Mouse (Mus musculus) myocyte (in vitro differentiated cells): Measurements from ENCODE around the gene Onecut1.

Experiments
- CEBPB ChIP-seq: IDR thresholded peaks from 2 replicates; pipeline ENCODE4 v1.6.1; 2011; ENCODE audit warnings: mild to moderate bottlenecking, moderate library complexity; ENCODE audit not compliant: poor library complexity, insufficient read depth, severe bottlenecking
- MAX ChIP-seq: IDR thresholded peaks from one replicate; pipeline ENCODE4 v1.6.1; 2011; ENCODE audit warnings: low read depth, mild to moderate bottlenecking, control low read depth
- MYOD1 ChIP-seq, 3 experiments: IDR thresholded peaks; one replicate each; pipeline ENCODE4 v1.6.1; 2011; ENCODE audit warnings: control low read depth in 2 of 3, low read depth in 2 of 3, mild to moderate bottlenecking in 2 of 3, moderate library complexity in 1 of 3; ENCODE audit not compliant: insufficient read length in 2 of 3, control insufficient read depth in 1 of 3
- MYOG ChIP-seq, 3 experiments: IDR thresholded peaks; one replicate each; pipeline ENCODE4 v1.6.1; 2011; ENCODE audit warnings: control low read depth in 2 of 3, low read depth in 2 of 3, mild to moderate bottlenecking in 2 of 3; ENCODE audit not compliant: insufficient read length in 2 of 3, control insufficient read depth in 1 of 3, insufficient read depth in 1 of 3
- POLR2A ChIP-seq: IDR thresholded peaks from one replicate; pipeline ENCODE4 v1.6.1; 2011; ENCODE audit warnings: low read depth, mild to moderate bottlenecking, control low read depth, moderate library complexity; ENCODE audit not compliant: insufficient read length
- REST ChIP-seq: IDR thresholded peaks from one replicate; pipeline ENCODE4 v1.6.1; 2011; ENCODE audit warnings: mild to moderate bottlenecking, control low read depth, moderate library complexity; ENCODE audit not compliant: insufficient read depth, insufficient read length
- TCF12 ChIP-seq: IDR thresholded peaks from one replicate; pipeline ENCODE4 v1.6.1; 2011; ENCODE audit warnings: mild to moderate bottlenecking, control low read depth; ENCODE audit not compliant: poor library complexity, insufficient read depth, severe bottlenecking
- TCF3 ChIP-seq: IDR thresholded peaks from one replicate; pipeline ENCODE4 v1.6.1; 2011; ENCODE audit warnings: low read depth, control low read depth; ENCODE audit not compliant: insufficient read length
- USF1 ChIP-seq: IDR thresholded peaks from one replicate; pipeline ENCODE4 v1.6.1; 2011; ENCODE audit warnings: low read depth, mild to moderate bottlenecking, control low read depth, moderate library complexity

DNA sequence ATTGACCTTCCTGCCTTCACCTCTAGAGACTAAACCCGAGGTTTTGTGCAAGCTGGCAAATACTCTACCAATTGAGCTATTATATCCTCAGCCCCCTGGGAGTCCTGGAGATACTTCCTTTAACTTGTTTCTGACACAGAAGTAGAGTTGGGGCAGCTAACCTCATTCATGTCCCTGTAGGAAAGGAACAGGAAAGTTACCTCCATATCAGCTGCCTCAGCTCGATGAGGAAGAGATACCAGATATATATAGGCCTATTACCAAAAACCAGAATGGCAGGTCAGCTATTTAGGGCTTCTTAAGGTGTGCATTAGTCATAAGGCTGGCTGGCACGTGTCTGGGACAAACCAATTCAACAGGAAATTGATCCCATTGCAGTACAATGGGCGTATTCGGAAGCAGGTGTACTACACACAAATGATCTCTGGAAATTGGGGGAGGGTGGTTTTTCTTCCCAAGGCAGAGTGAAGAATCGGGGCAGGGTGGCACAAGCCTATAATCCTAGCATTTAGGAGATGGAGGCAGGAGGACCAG lies 48.6 kb downstream of the Onecut1 start:
- TF ChIP-seq POLR2A: no peak
- TF ChIP-seq CEBPB: no peak
- TF ChIP-seq USF1: no peak
- no peak for TF ChIP-seq MAX
- no peak for TF ChIP-seq MYOG (IDR thresholded peaks at IDR 0.05; ENCODE audit: control insufficient read depth in 1 of 3, insufficient read depth in 1 of 3, insufficient read length in 2 of 3, low read depth in 2 of 3)
- TF ChIP-seq TCF12: no peak
- TF ChIP-seq TCF3: no peak
- no peak for TF ChIP-seq REST
- TF ChIP-seq MYOD1 (IDR thresholded peaks at IDR 0.05; ENCODE audit: control insufficient read depth in 1 of 3, insufficient read length in 2 of 3, low read depth in 2 of 3): no peak
